Mouse (Mus musculus): ENCODE measurements around the gene Shh.

The Shh gene

GRCm38 (mm10) chr5:28466760-28467306, at the start of gene Shh:
Shh (minus strand) TSS chr5:28467256.
- ATAC-seq (ENCODE audit: low TSS enrichment), result peak; percentile 68

GRCm38 (mm10) chr5:28500792-28501439, 33.9 kb upstream of the Shh start:
- no peak for ATAC-seq (ENCODE audit: low TSS enrichment)

GRCm38 (mm10) chr5:28498846-28499245, 31.8 kb upstream of the Shh start:
- ATAC-seq (ENCODE audit: low TSS enrichment), result no peak

- no peak for ATAC-seq (ENCODE audit: low TSS enrichment)
Observed at GRCm38 (mm10) chr5:28495712-28496650, 28.9 kb upstream of the Shh start.

- no peak for ATAC-seq (ENCODE audit: low TSS enrichment)
Observed at GRCm38 (mm10) chr5:28493550-28493949, 26.5 kb upstream of the Shh start.

- no peak for ATAC-seq (ENCODE audit: low TSS enrichment)
Observed at GRCm38 (mm10) chr5:28482991-28483390, 15.9 kb upstream of the Shh start.

- no peak for ATAC-seq (ENCODE audit: low TSS enrichment)
Observed at GRCm38 (mm10) chr5:28481730-28482129, 14.7 kb upstream of the Shh start.

- no peak for ATAC-seq (ENCODE audit: low TSS enrichment)
Observed at GRCm38 (mm10) chr5:28476389-28477379, 9.6 kb upstream of the Shh start.

- no peak for ATAC-seq (ENCODE audit: low TSS enrichment)
Observed at GRCm38 (mm10) chr5:28473556-28473955, 6.5 kb upstream of the Shh start.

- ATAC-seq (ENCODE audit: low TSS enrichment), result peak; percentile 38; the same call in 1 of the 2 replicates
Observed at GRCm38 (mm10) chr5:28469525-28470202, 2.6 kb upstream of the Shh start.

- ATAC-seq (ENCODE audit: low TSS enrichment), result no peak
Observed at GRCm38 (mm10) chr5:28466351-28466750, 705 bp downstream of the Shh start.

- ATAC-seq (ENCODE audit: low TSS enrichment), result 0 out of 2 replicates have a peak, but pooled peaks have one; percentile 21
Observed at GRCm38 (mm10) chr5:28465526-28465925, 1.5 kb downstream of the Shh start.

- peak; percentile 71 for ATAC-seq (ENCODE audit: low TSS enrichment)
Observed at GRCm38 (mm10) chr5:28465099-28465406, 2.0 kb downstream of the Shh start.

- peak; percentile 47 for ATAC-seq (ENCODE audit: low TSS enrichment)
Observed at GRCm38 (mm10) chr5:28464361-28465098, 2.5 kb downstream of the Shh start.

- no peak for ATAC-seq (ENCODE audit: low TSS enrichment)
Observed at GRCm38 (mm10) chr5:28463656-28464055, 3.4 kb downstream of the Shh start.

GRCm38 (mm10) chr5:28462741-28463590, 4.1 kb downstream of the Shh start:
- ATAC-seq (ENCODE audit: low TSS enrichment), result no peak

- no peak for ATAC-seq (ENCODE audit: low TSS enrichment)
Observed at GRCm38 (mm10) chr5:28461376-28461775, 5.7 kb downstream of the Shh start.

- no peak for ATAC-seq (ENCODE audit: low TSS enrichment)
Observed at GRCm38 (mm10) chr5:28460556-28461350, 6.3 kb downstream of the Shh start.
